Mouse (Mus musculus) brain, embryonic 14.5 days (tissue): ENCODE results near the gene Frmd4b.

Experiments used
- CTCF ChIP-seq: fragments of 200-500 bp; IDR thresholded peaks from 2 replicates; pipeline ENCODE4 v1.5.1; 2012; ENCODE audit warnings: inconsistent platforms, mild to moderate bottlenecking, moderate library complexity, borderline replicate concordance; ENCODE audit not compliant: insufficient read depth, insufficient read length; ENCODE audit errors: extremely low read depth
- POLR2A ChIP-seq: fragments of 200-500 bp; IDR thresholded peaks from 2 replicates; pipeline ENCODE4 v1.6.1; 2012; ENCODE audit warnings: mild to moderate bottlenecking, inconsistent platforms, borderline replicate concordance; ENCODE audit not compliant: poor library complexity, insufficient read depth, insufficient read length, severe bottlenecking; ENCODE audit errors: extremely low read depth

- TF ChIP-seq POLR2A (no peak), CTCF (no peak)
Measured at GRCm38 (mm10) chr6:97402822-97403472, 214.4 kb downstream of the Frmd4b start.
